10 mouse cellular contexts compared by ENCODE assay signal in the genomic region with DNA sequence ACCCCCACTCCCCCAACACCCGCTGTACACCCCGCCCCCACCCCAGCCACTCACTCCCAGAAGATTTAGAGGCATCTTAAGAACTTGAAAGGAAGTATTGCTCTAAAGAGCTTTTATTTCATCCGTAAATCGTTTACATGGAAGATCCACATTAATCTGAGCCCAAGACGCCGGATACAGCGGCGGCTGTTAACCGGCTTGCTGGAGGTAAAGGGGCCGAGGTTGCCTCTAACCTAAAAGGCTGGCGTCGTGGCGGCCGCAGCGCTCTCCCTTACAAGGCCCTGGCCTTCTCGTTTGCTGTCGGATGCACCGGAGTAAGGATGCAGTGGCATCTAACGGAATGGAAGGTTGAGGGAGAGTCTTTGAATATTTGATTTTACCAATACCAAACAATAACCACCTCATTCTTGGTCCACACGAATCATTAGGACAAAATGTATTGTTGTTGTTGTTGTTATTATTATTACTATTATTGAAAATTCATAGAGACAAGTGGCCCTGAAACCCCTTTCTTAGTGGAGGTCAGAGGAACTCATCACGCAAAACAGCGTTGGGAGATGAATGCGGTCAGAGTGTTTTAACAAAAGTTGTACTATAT. TPM values are rescaled to one million over a fixed set of nuclear protein-coding genes. Genes with fewer than 3 reads are reported as not detected.
DNase-seq lines count a peak whose midpoint lies in the region; ATAC-seq and TF ChIP-seq lines count a peak whose summit lies in the region.
"Had no signal": no experiment of that assay in that cellular context is flagged by ENCODE, and none has a peak within 500 bp of the region (broad histone marks: within the 10 kb centered on the region; RNA-seq: fewer than 3 reads in every experiment).

No protein-coding gene starts in this region.

- no peaks in the 10 kb centered on the region for H3K9me3 ChIP-seq in kidney, embryonic 16.5 days (ENCODE audit: low read length)
- no peaks in the 10 kb centered on the region for H3K9me3 ChIP-seq in embryonic facial prominence, embryonic 14.5 days (ENCODE audit: control insufficient read depth, low read length)
- no peaks in the 10 kb centered on the region for H3K9me3 ChIP-seq in liver, postnatal 0 days (ENCODE audit: low read length)

- 1% methylated on average over 23 of the region's 23 CpGs for WGBS in kidney, embryonic 16.5 days
- WGBS in embryonic facial prominence, embryonic 14.5 days: 3% methylated on average over 23 of the region's 23 CpGs
- WGBS in liver, postnatal 0 days (ENCODE audit: insufficient replicate concordance): 4% methylated on average over 23 of the region's 23 CpGs

- H3K4me2 ChIP-seq in kidney, embryonic 16.5 days (replicated peaks; ENCODE audit: low read depth, low read length): peak overlapping the region; percentile 70
- peak overlapping the region; percentile 53 for H3K4me2 ChIP-seq in embryonic facial prominence, embryonic 14.5 days (ENCODE audit: low read depth, low read length)
- peak overlapping the region; percentile 55; the same call in 1 of the 2 replicates for H3K4me2 ChIP-seq in liver, postnatal 0 days (ENCODE audit: low read depth, low read length)

- H3K4me3 ChIP-seq in kidney, embryonic 16.5 days (ENCODE audit: low read length): peak overlapping the region; percentile 55
- peak overlapping the region; percentile 53 for H3K4me3 ChIP-seq in embryonic facial prominence, embryonic 14.5 days (ENCODE audit: low read depth, low read length)
- H3K4me3 ChIP-seq in liver, postnatal 0 days (ENCODE audit: low read depth, low read length): no peak overlapping the region

- H3K27me3 ChIP-seq in kidney, embryonic 16.5 days (ENCODE audit: insufficient read depth, low read length): peaks cover 75% of the 10 kb centered on the region
- peaks cover 45% of the 10 kb centered on the region for H3K27me3 ChIP-seq in embryonic facial prominence, embryonic 14.5 days (replicated peaks; ENCODE audit: control insufficient read depth, insufficient read depth, low read length)
- H3K27me3 ChIP-seq in liver, postnatal 0 days (ENCODE audit: insufficient read depth, low read length): peaks cover 76% of the 10 kb centered on the region

- peak; percentile 12 to 31 for DNase-seq in cerebellum, postnatal 14 days
- DNase-seq in cerebellum, postnatal 36 days: no peak
- DNase-seq in kidney, postnatal 36 days: no peak
- DNase-seq in embryonic facial prominence, embryonic 14.5 days (ENCODE audit: low spot score): no peak
- DNase-seq in liver, postnatal 0 days: no peak
- no peak for DNase-seq in right cerebral cortex, postnatal 10 days (ENCODE audit: low spot score in 2 of 2)
- DNase-seq: cerebellum, adult 9-10 months had no signal

- H3K4me1 ChIP-seq in kidney, embryonic 16.5 days (ENCODE audit: insufficient read depth, low read length): peaks cover 9% of the 10 kb centered on the region
- no peaks in the 10 kb centered on the region for H3K4me1 ChIP-seq in embryonic facial prominence, embryonic 14.5 days (ENCODE audit: control insufficient read depth, insufficient read depth, low read length)
- peaks cover 2% of the 10 kb centered on the region; the same call in 1 of the 2 replicates for H3K4me1 ChIP-seq in liver, postnatal 0 days (ENCODE audit: insufficient read depth)

- no peak for TF ChIP-seq EP300 in liver, postnatal 0 days (IDR thresholded peaks at IDR 0.05; ENCODE audit: low read depth)

- peak; percentile 14; the same call in 1 of the 2 replicates for ATAC-seq in kidney, embryonic 16.5 days (ENCODE audit: low FRiP score, low TSS enrichment)
- ATAC-seq in embryonic facial prominence, embryonic 14.5 days (ENCODE audit: low read depth): no peak
- no peak for ATAC-seq in liver, postnatal 0 days
- no peak for ATAC-seq in monocyte, adult 5-6 weeks (replicated peaks; ENCODE audit: insufficient number of reproducible peaks, low FRiP score, low TSS enrichment, poor library complexity, severe bottlenecking)

- 0 out of 2 replicates have a peak overlapping the region, but pooled peaks have one; percentile 35 for H3K9ac ChIP-seq in kidney, embryonic 16.5 days (replicated peaks; ENCODE audit: low read length)
- H3K9ac ChIP-seq in embryonic facial prominence, embryonic 14.5 days (ENCODE audit: low read depth, low read length): peak overlapping the region; percentile 80
- no peak overlapping the region for H3K9ac ChIP-seq in liver, postnatal 0 days (replicated peaks)

- H3K27ac ChIP-seq in kidney, embryonic 16.5 days (ENCODE audit: low read length): peak overlapping the region; percentile 69; the same call in 1 of the 2 replicates
- H3K27ac ChIP-seq in embryonic facial prominence, embryonic 14.5 days (replicated peaks; ENCODE audit: low read depth, low read length): peak overlapping the region; percentile 90
- no peak overlapping the region for H3K27ac ChIP-seq in liver, postnatal 0 days (ENCODE audit: low read depth)

- no peak for TF ChIP-seq CTCF in liver, postnatal 0 days (IDR thresholded peaks at IDR 0.05; ENCODE audit: low read depth)

- no peaks in the 10 kb centered on the region for H3K36me3 ChIP-seq in kidney, embryonic 16.5 days (ENCODE audit: insufficient read depth, low read length)
- H3K36me3 ChIP-seq in embryonic facial prominence, embryonic 14.5 days (ENCODE audit: control insufficient read depth, insufficient read depth, low read length): no peaks in the 10 kb centered on the region
- no peaks in the 10 kb centered on the region for H3K36me3 ChIP-seq in liver, postnatal 0 days (replicated peaks; ENCODE audit: insufficient read depth, low read length)

RNA-seq across cellular contexts. Expression of a gene that starts 0.8 kb away (rescaled TPM):
- 31.5 and 37.9 TPM in 2 replicates for polyA plus RNA-seq in kidney, embryonic 16.5 days (2015; fragmentation: Nextera tagmentation; extraction: Ambion mirVana)
- polyA plus RNA-seq in embryonic facial prominence, embryonic 14.5 days (2014; fragmentation: Nextera tagmentation; extraction: Ambion mirVana): 49.7 and 58.8 TPM in 2 replicates
- not detected in 2 replicates for polyA plus RNA-seq in liver, postnatal 0 days (2015; fragmentation: Nextera tagmentation; extraction: Ambion mirVana)
- not detected in 3 replicates for total RNA-seq in monocyte, adult 5-6 weeks (2017)
- total RNA-seq: liver, adult 2 months had no signal
- polyA plus RNA-seq: liver, adult 2 months had no signal

Comparison
In these comparisons a context has a peak if more than half of its experiments do, and no peak if none do; other contexts are left out.
1. DNase-seq: peak in cerebellum, postnatal 14 days (2 of 2); none in cerebellum, postnatal 36 days (0 of 2), kidney, postnatal 36 days (0 of 2), embryonic facial prominence, embryonic 14.5 days (single experiment), liver, postnatal 0 days (single experiment) and right cerebral cortex, postnatal 10 days (0 of 2).
2. RNA of a gene that starts 0.8 kb away (polyA plus RNA-seq): 49.7 to 58.8 TPM in embryonic facial prominence, embryonic 14.5 days and 31.5 to 37.9 TPM in kidney, embryonic 16.5 days; not detected in liver, postnatal 0 days; every median in the first group is over 10 times any median in the second.
3. Peak in every context shown above with its lines, with median percentiles within 50 percentile points of each other: H3K4me2 ChIP-seq.